ENCODE assay signal across 27 mouse cellular contexts in genomic region chr7:50870181-50870580, GRCm38 (mm10).
A peak's percentile ranks its signal among the peaks of the same experiment; 100 is the strongest.
DNase-seq lines count a peak whose midpoint lies in the region; ATAC-seq and TF ChIP-seq lines count a peak whose summit lies in the region.
"Had no signal": no experiment of that assay in that cellular context is flagged by ENCODE, and none has a peak within 500 bp of the region (broad histone marks: within the 10 kb centered on the region; RNA-seq: fewer than 3 reads in every experiment).

No protein-coding gene starts in this region.

- H3K36me3 ChIP-seq in hindbrain, embryonic 10.5 days: no peaks in the 10 kb centered on the region
- no peaks in the 10 kb centered on the region for H3K36me3 ChIP-seq in hindbrain, embryonic 13.5 days
- H3K36me3 ChIP-seq in lung, postnatal 0 days (ENCODE audit: insufficient read depth, low read length): no peaks in the 10 kb centered on the region
- H3K36me3 ChIP-seq: G1E; limb, embryonic 10.5 days; limb, embryonic 15.5 days; liver, embryonic 13.5 days; neural tube, embryonic 13.5 days had no signal

- ATAC-seq in hindbrain, embryonic 13.5 days (ENCODE audit: low FRiP score): no peak; the same call in 1 of the 2 replicates
- peak; percentile 32; the same call in 1 of the 2 replicates for ATAC-seq in lung, postnatal 0 days
- ATAC-seq: forebrain, embryonic 16.5 days had no signal

- H3K9me3 ChIP-seq in hindbrain, embryonic 10.5 days: no peaks in the 10 kb centered on the region
- H3K9me3 ChIP-seq in hindbrain, embryonic 13.5 days: no peaks in the 10 kb centered on the region
- H3K9me3 ChIP-seq in lung, postnatal 0 days (ENCODE audit: low read length): no peaks in the 10 kb centered on the region
- H3K9me3 ChIP-seq: G1E; limb, embryonic 10.5 days; limb, embryonic 15.5 days; liver, embryonic 13.5 days; neural tube, embryonic 13.5 days had no signal

- no peaks in the 10 kb centered on the region for H3K27me3 ChIP-seq in hindbrain, embryonic 10.5 days (ENCODE audit: insufficient read depth, poor library complexity, severe bottlenecking)
- H3K27me3 ChIP-seq in hindbrain, embryonic 13.5 days: no peaks in the 10 kb centered on the region
- H3K27me3 ChIP-seq in lung, postnatal 0 days (replicated peaks; ENCODE audit: insufficient read depth, low read length): no peaks in the 10 kb centered on the region
- H3K27me3 ChIP-seq: limb, embryonic 15.5 days; liver, embryonic 13.5 days; neural tube, embryonic 13.5 days had no signal

- peaks cover 5% of the 10 kb centered on the region; the same call in 1 of the 2 replicates for H3K4me1 ChIP-seq in hindbrain, embryonic 10.5 days (replicated peaks)
- no peaks in the 10 kb centered on the region for H3K4me1 ChIP-seq in hindbrain, embryonic 13.5 days (replicated peaks)
- H3K4me1 ChIP-seq in lung, postnatal 0 days (ENCODE audit: insufficient read depth, low read depth, low read length): no peaks in the 10 kb centered on the region
- H3K4me1 ChIP-seq: limb, embryonic 10.5 days; limb, embryonic 15.5 days; liver, embryonic 13.5 days; neural tube, embryonic 13.5 days had no signal

- H3K27ac ChIP-seq in hindbrain, embryonic 10.5 days: no peak overlapping the region
- H3K27ac ChIP-seq in hindbrain, embryonic 13.5 days: no peak overlapping the region
- H3K27ac ChIP-seq in lung, postnatal 0 days (ENCODE audit: low read length): no peak overlapping the region
- H3K27ac ChIP-seq: layer of hippocampus, adult 2 months; left cerebral cortex, adult 2 months; limb, embryonic 10.5 days; limb, embryonic 15.5 days; liver, embryonic 13.5 days; neural tube, embryonic 13.5 days had no signal

- H3K4me2 ChIP-seq in hindbrain, embryonic 13.5 days: no peak overlapping the region
- H3K4me2 ChIP-seq in lung, postnatal 0 days (replicated peaks; ENCODE audit: low read depth, low read length): no peak overlapping the region
- H3K4me2 ChIP-seq: limb, embryonic 15.5 days; liver, embryonic 13.5 days; midbrain, embryonic 11.5 days; neural tube, embryonic 13.5 days had no signal

- 20% methylated on average over 1 of the region's 1 CpGs for WGBS in hindbrain, embryonic 10.5 days
- WGBS in hindbrain, embryonic 13.5 days: 17% methylated on average over 1 of the region's 1 CpGs
- 23% methylated on average over 1 of the region's 1 CpGs for WGBS in lung, postnatal 0 days

- TF ChIP-seq CTCF in lung, postnatal 0 days (IDR thresholded peaks at IDR 0.05): no peak

- TF ChIP-seq EP300 in lung, postnatal 0 days (IDR thresholded peaks at IDR 0.05): no peak

- peak; percentile 23 to 25 for DNase-seq in cerebellum, postnatal 14 days
- no peak for DNase-seq in cerebellum, adult 18-20 months
- peak; percentile 9 for DNase-seq in hindbrain, embryonic 10.5 days (ENCODE audit: low spot score)
- no peak for DNase-seq in lung, postnatal 0 days (ENCODE audit: low spot score)
- no peak for DNase-seq in lung, postnatal 14 days
- DNase-seq in frontal cortex, postnatal 25 days (ENCODE audit: low spot score in 2 of 2): no peak
- DNase-seq: adrenal gland, postnatal 10 days; cerebellum, adult 11 months; cerebellum, postnatal 25 days; gastrocnemius, postnatal 14 days; heart, postnatal 14 days; kidney, adult 18-20 months; kidney, postnatal 36 days; liver, embryonic 13.5 days; lung, adult 18-20 months; lung, postnatal 36 days; right cerebral cortex, postnatal 14 days; thymus, postnatal 4 days had no signal

- H3K9ac ChIP-seq in hindbrain, embryonic 13.5 days: no peak overlapping the region
- H3K9ac ChIP-seq in lung, postnatal 0 days (replicated peaks; ENCODE audit: low read depth): no peak overlapping the region
- H3K9ac ChIP-seq: limb, embryonic 15.5 days; liver, embryonic 13.5 days; neural tube, embryonic 13.5 days had no signal

- no peak overlapping the region for H3K4me3 ChIP-seq in hindbrain, embryonic 10.5 days
- no peak overlapping the region for H3K4me3 ChIP-seq in hindbrain, embryonic 13.5 days
- H3K4me3 ChIP-seq in lung, postnatal 0 days (ENCODE audit: low read depth, low read length): no peak overlapping the region
- H3K4me3 ChIP-seq: layer of hippocampus, adult 2 months; left cerebral cortex, adult 2 months; limb, embryonic 10.5 days; limb, embryonic 15.5 days; liver, embryonic 13.5 days; neural tube, embryonic 13.5 days had no signal

Comparison
In these comparisons a context has a peak if more than half of its experiments do, and no peak if none do; other contexts are left out.
1. DNase-seq: peak in cerebellum, postnatal 14 days (2 of 2) and hindbrain, embryonic 10.5 days (single experiment); none in cerebellum, adult 18-20 months (0 of 2), lung, postnatal 0 days (single experiment), lung, postnatal 14 days (single experiment) and frontal cortex, postnatal 25 days (0 of 2).